Mouse (Mus musculus) kidney, embryonic 16.5 days (tissue): Measurements from ENCODE around the gene Hmgcl. TPM values are rescaled to one million over a fixed set of nuclear protein-coding genes. Genes with fewer than 3 reads are reported as not detected.
"Not testable (repeated sequence)": the region's sequence is repeated elsewhere in the genome, so short reads cannot be mapped to it uniquely, and the experiment has no call there.

ENCODE experiments used
- ATAC-seq: fragments of 200-750 bp; cut with Nextera tagmentation; 2 replicates; pipeline ENCODE4 v1.8.0; 2017; ENCODE audit warnings: moderate TSS enrichment; ENCODE audit not compliant: low FRiP score, low TSS enrichment
- H3K27ac ChIP-seq: fragments of 300-500 bp; sonication (generic); 2 replicates; pipeline ENCODE4 v1.5.1; 2014; ENCODE audit warnings: low read length
- H3K27me3 ChIP-seq: fragments of 300-500 bp; sonication (generic); 2 replicates; pipeline ENCODE4 v1.6.1; 2014; ENCODE audit warnings: low read length, control low read depth, mixed read lengths; ENCODE audit not compliant: insufficient read depth
- H3K36me3 ChIP-seq: fragments of 300-500 bp; sonication (generic); 2 replicates; pipeline ENCODE4 v1.6.1; 2014; ENCODE audit warnings: low read length, control low read depth, mixed read lengths; ENCODE audit not compliant: insufficient read depth
- H3K4me1 ChIP-seq: fragments of 300-500 bp; sonication (generic); 2 replicates; pipeline ENCODE4 v1.6.1; 2014; ENCODE audit warnings: low read length, control low read depth, mixed read lengths; ENCODE audit not compliant: insufficient read depth
- H3K4me2 ChIP-seq: fragments of 300-500 bp; sonication (generic); replicated peaks from 2 replicates; pipeline ENCODE4 v1.6.1; 2014; ENCODE audit warnings: low read depth, low read length
- H3K4me3 ChIP-seq: fragments of 300-500 bp; sonication (generic); 2 replicates; pipeline ENCODE4 v1.5.1; 2014; ENCODE audit warnings: mild to moderate bottlenecking, low read length
- H3K9ac ChIP-seq: fragments of 300-500 bp; sonication (generic); replicated peaks from 2 replicates; pipeline ENCODE4 v1.6.1; 2014; ENCODE audit warnings: low read length
- H3K9me3 ChIP-seq: fragments of 300-500 bp; sonication (generic); 2 replicates; pipeline ENCODE4 v1.6.1; 2016; ENCODE audit warnings: low read length, control low read depth
- WGBS: fragments of 180-500 bp; shearing (Covaris S2); extraction: QIAGEN DNeasy Blood & Tissue Kit; methylation state at CpG from one replicate; pipeline ENCODE4 v1.1.7; 2014; 5-methylcytosine and 5-hydroxymethylcytosine counted together
- polyA plus RNA-seq: library from polyadenylated mRNA; unstranded; fragments of >200 nt; fragmentation: Nextera tagmentation; extraction: Ambion mirVana; gene quantifications from 2 replicates; pipeline ENCODE4 v1.2.1, GENCODE M21; 2015

Hmgcl gene
- polyA plus RNA-seq, 1 experiment from 2014 or later, result 93.2 TPM

DNA sequence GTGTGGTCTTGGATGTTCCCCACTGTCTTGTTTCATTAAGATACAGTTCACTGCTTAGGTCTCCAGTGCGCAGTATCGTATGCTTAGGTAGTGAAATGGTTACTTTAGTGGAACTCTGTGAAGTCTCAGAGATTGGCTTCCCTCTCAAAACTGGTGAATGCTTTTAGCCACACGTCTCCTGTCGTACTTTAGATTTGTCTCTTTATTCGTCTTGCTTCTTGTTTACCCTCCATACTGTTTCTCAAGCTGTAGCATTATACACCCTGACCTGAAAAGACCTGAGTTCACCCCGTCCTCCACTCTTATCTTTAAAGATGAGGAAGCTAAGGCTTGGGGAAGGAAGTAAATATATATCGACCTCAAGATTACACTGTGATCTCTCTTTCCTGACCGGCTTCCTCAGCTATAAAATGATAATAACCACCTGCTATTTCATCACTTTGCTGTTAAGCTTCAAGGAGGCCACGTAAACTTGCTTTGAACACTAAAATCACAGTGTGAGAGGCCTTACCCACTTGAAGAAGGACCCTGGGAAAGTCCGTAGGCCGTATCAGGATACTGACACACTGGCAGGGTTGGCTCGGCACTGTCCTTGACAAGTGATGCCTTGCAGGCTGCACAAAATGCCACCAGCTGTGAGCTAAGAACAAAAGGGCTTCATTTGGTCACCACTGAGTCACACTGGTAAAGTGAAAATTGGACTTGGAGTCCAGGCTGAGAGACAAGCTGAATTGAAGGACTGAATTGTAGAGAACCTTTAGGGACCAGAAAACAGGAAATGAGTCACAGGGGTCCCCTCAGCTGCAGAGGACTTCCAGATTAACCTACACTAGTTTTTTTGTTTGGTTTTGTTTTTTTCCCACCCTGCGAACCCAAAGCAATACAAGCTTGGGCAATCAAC, 26.9 kb downstream of the Hmgcl start:
- H3K36me3 ChIP-seq, result peaks cover 49% of the 10 kb centered on the region
- H3K9me3 ChIP-seq, result no peaks in the 10 kb centered on the region
- no peak for ATAC-seq
- H3K4me1 ChIP-seq, result peaks cover 19% of the 10 kb centered on the region
- no peaks in the 10 kb centered on the region for H3K27me3 ChIP-seq
- WGBS, result 61% methylated on average over 13 of the region's 13 CpGs
- peak overlapping the region; percentile 92 for H3K4me3 ChIP-seq
- peak overlapping the region; percentile 91 for H3K9ac ChIP-seq
- no peak overlapping the region for H3K27ac ChIP-seq
- peak overlapping the region; percentile 85 for H3K4me2 ChIP-seq

DNA sequence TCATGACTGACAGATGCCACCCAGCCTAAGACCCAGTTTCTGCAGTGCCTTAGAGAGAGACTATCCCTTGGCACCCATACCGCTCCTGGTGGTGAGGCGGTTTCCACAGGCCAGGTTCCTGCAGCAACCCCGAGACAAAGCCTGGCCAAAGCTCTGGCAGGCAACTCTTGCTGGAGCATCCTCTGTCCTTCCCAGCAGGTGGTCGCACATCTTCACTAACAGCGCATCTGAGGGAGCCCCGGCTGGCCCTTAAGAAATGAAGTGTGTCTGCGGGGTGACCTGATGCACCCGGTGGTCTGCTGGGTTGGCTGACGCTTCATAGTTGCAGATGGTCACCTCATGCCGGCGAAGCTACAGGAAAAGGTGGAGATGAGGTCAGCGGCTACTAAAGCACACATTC, 29.9 kb downstream of the Hmgcl start:
- Histone ChIP-seq H3K9me3 (no peaks in the 10 kb centered on the region), H3K4me1 (peaks cover 14% of the 10 kb centered on the region), H3K4me3 (no peak overlapping the region), H3K27ac (no peak overlapping the region), H3K36me3 (peaks cover 34% of the 10 kb centered on the region), H3K9ac (no peak overlapping the region), H3K27me3 (no peaks in the 10 kb centered on the region), H3K4me2 (no peak overlapping the region)
- WGBS, result 91% methylated on average over 12 of the region's 12 CpGs
- ATAC-seq, result no peak

DNA sequence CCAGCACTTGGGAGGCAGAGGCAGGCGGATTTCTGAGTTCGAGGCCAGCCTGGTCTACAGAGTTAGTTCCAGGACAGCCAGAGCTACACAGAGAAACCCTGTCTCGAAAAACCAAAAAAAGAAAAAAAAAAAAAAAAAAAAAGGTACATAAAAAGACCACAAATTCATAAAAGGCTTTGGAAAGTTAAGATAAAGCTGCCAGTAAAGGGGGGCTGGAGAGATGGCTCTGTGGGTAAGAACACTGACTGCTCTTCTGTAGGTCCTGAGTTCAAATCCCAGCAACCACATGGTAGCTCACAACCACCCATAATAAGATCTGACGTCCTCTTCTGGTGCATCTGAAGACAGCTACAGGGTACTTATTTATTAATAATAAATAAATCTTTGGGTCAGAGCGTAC, 34.0 kb downstream of the Hmgcl start:
- H3K9ac ChIP-seq, H3K4me2 ChIP-seq, H3K4me1 ChIP-seq, H3K27me3 ChIP-seq, ATAC-seq, H3K4me3 ChIP-seq, H3K27ac ChIP-seq, H3K9me3 ChIP-seq: not testable (repeated sequence)
- H3K36me3 ChIP-seq, result peaks cover 43% of the 10 kb centered on the region
- WGBS, result 96% methylated on average over 4 of the region's 5 CpGs

DNA sequence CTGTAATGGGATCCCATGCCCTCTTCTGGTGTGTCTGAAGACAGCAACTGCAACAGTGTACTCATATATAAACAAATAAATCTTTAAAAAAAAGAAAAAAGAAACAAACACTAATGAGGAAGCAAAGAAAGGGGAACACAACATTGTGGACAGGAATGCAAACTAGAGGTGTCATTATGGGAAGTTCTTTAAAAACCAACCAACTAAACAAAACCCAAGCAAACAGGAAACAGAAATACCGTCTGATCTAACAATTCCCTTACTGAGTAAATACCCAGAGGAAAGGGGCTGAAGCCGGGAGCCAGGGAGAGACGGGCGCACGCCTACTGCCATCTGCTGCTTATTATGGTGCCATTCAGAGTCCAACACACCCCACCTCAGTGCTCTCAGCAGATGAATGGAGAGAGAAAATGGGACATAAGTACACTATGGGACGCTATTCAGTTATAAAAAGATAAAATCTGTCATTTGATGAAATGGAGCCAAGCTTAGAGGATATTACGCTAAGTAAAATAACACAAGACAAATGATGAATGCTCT, 35.3 kb downstream of the Hmgcl start:
- peaks cover 13% of the 10 kb centered on the region for H3K4me1 ChIP-seq
- no peak overlapping the region for H3K4me3 ChIP-seq
- no peak overlapping the region for H3K4me2 ChIP-seq
- H3K27ac ChIP-seq, result no peak overlapping the region
- no peaks in the 10 kb centered on the region for H3K9me3 ChIP-seq
- ATAC-seq, result no peak
- H3K36me3 ChIP-seq, result peaks cover 35% of the 10 kb centered on the region
- no peak overlapping the region for H3K9ac ChIP-seq
- no peaks in the 10 kb centered on the region for H3K27me3 ChIP-seq
- WGBS, result 80% methylated on average over 7 of the region's 7 CpGs

DNA sequence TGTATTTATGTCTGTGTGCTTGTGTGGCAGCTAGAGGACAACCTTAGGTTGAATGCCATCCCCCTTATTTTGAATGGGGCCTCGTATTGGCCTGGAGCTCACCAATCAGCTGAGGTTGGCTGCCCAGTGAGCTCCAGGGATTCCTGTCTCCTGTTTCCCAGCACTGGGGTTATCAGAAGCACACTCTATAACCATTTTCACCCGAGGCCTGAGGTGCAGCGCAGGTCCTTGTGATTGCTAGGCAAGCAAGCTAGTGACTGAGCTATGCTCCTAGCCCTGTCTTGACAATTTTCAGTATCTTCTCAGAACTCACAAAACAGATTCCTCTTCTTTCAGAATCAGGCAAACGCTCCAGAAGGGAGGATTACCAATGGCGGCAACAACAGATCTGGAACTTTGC, 38.3 kb downstream of the Hmgcl start:
- H3K9me3 ChIP-seq, result no peaks in the 10 kb centered on the region
- H3K27ac ChIP-seq, result no peak overlapping the region
- peaks cover 18% of the 10 kb centered on the region for H3K36me3 ChIP-seq
- no peak overlapping the region for H3K4me2 ChIP-seq
- peaks cover 18% of the 10 kb centered on the region for H3K4me1 ChIP-seq
- no peak overlapping the region for H3K9ac ChIP-seq
- no peaks in the 10 kb centered on the region for H3K27me3 ChIP-seq
- 86% methylated on average over 5 of the region's 5 CpGs for WGBS
- H3K4me3 ChIP-seq, result no peak overlapping the region
- no peak for ATAC-seq

DNA sequence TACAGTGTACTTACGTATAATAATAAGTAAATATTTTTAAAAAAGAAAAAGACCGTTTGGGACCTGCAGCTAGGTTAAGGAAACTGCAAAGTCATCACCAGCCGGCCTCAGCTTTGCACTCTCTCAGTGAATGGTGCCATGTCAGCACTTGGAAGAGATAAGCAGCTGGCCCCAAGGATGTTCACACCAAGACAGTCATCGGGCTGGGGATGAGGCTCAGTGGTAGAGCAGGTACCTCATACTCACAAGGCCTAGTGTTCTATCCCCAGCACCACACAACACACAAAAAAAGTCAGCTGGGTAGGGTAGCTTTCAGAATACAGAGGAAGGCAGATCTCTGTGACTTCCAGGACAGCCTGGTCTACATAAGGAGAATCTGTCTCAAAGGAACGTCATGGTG, 38.9 kb downstream of the Hmgcl start:
- WGBS, result 90% methylated on average over 5 of the region's 5 CpGs
- no peak overlapping the region for H3K4me3 ChIP-seq

DNA sequence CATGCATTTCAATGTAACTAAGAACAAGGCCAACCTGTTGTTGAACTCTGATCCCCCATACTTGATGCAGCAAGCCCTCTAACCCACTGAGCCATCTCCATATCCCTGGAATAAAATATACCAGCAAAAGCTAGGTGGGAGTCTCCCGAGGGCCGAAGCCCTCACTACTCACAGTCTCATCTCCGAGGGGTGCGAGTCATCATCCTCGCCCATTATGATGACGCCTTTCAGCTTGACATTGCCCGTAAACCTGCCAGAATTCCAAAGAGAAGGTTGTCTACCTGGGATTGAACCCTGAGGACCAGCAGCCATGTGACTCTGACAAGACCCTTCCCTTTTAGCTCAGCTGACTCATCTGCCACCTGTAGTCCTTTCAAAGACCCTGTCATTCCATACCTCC, 39.5 kb downstream of the Hmgcl start:
- 89% methylated on average over 7 of the region's 7 CpGs for WGBS
- ATAC-seq, result no peak
- no peak overlapping the region for H3K27ac ChIP-seq

More for the DNA sequence above, 38.9 kb downstream of the Hmgcl start:
- no peaks in the 10 kb centered on the region for H3K9me3 ChIP-seq
- H3K4me1 ChIP-seq, result peaks cover 18% of the 10 kb centered on the region
- H3K4me2 ChIP-seq, result no peak overlapping the region
- H3K36me3 ChIP-seq, result peaks cover 18% of the 10 kb centered on the region
- H3K27ac ChIP-seq, result no peak overlapping the region
- no peaks in the 10 kb centered on the region for H3K27me3 ChIP-seq
- no peak overlapping the region for H3K9ac ChIP-seq
- no peak for ATAC-seq

DNA sequence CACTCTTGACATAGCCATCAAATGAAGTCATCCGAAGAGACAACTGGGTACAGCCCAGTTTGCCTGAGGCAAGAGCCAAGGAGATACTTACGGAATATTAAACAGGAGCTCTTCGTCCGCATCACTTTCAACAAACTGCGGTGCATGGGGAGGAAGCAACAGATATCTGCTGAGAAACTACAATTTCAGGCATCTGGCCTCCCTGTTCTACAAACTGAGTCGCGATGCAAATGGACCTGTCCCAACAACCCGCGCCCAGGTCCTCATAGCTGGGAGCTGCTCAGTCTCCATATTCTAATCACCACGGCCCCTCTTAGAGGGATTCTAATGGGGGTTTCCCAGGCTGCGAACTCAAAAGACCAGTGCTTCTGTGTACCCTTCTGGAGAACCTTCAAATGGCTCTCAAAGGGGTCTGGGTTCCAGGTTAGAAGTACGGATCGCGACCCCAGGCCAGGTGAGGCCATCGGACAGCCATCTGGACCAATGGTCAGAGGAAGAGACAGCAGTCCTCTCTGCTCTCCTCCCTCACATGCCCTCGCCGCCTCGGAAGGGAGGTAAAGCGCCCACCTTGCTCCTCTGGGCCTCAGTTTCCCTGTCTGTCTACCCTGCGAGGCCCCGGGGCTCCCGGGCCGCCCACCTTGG, 40.2 kb downstream of the Hmgcl start:
- Histone ChIP-seq H3K27me3 (no peaks in the 10 kb centered on the region), H3K36me3 (peaks cover 18% of the 10 kb centered on the region), H3K9ac (peak overlapping the region; percentile 93), H3K4me3 (peak overlapping the region; percentile 90), H3K4me2 (peak overlapping the region; percentile 58), H3K9me3 (no peaks in the 10 kb centered on the region), H3K4me1 (peaks cover 18% of the 10 kb centered on the region), H3K27ac (peak overlapping the region; percentile 83)
- WGBS, result 7% methylated on average over 23 of the region's 23 CpGs
- ATAC-seq, result peak; percentile 2; the same call in 1 of the 2 replicates

More for the DNA sequence above, 39.5 kb downstream of the Hmgcl start:
- Histone ChIP-seq H3K36me3 (peaks cover 18% of the 10 kb centered on the region), H3K4me1 (peaks cover 18% of the 10 kb centered on the region), H3K4me3 (peak overlapping the region; percentile 90), H3K9ac (0 out of 2 replicates have a peak overlapping the region, but pooled peaks have one; percentile 93), H3K27me3 (no peaks in the 10 kb centered on the region), H3K9me3 (no peaks in the 10 kb centered on the region), H3K4me2 (peak overlapping the region; percentile 58)

DNA sequence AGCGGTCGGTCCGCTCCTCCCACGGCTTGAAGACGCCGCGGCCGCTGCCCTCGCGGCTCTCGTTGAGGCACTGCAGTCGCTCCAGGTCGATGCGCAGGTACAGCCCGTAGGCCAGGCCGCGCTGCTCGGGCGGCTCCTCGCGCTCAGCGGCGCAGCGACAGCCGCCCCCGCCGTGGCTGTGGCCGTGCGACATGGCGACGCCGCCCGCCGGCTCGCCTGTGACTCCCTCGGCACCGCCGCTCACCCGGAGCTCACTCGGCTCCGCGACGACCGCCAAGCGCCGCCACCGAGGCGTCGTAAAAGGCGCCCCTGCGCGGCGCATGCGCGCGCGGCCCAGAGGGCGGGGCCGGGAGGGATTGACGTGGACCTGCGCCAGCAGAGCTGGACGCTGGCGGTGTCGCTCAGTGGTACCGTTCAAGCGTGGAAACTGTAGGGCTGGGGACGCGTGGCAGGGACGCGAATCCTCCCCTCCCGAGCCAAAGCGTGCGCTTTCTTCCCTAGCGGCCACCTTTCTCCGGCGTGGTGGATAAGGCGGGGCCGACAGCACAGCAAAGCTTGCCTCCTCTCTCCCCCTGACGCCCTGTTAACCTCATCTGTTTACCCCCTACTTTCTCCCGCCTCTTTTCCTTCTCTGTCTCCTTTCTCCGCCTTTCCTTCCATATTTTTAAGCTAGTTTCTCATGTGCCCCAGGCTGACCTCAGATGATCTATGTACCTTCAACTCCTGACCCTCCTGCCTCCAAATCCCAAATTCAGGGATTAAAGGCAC, 40.9 kb downstream of the Hmgcl start, which contains the start of gene Pithd1:
Gene Pithd1 (minus strand): TSS at position 322 of the 768 bp plus-strand sequence.
- no peaks in the 10 kb centered on the region for H3K9me3 ChIP-seq
- under 1% methylated on average over 75 of the region's 81 CpGs for WGBS
- H3K27me3 ChIP-seq, result no peaks in the 10 kb centered on the region

More for the DNA sequence above, 40.9 kb downstream of the Hmgcl start, which contains the start of gene Pithd1:
- H3K9ac ChIP-seq, result peak within 1 kb of the TSS; percentile 93
- peaks cover 18% of the 10 kb centered on the region for H3K36me3 ChIP-seq
- peaks cover 18% of the 10 kb centered on the region for H3K4me1 ChIP-seq
- ATAC-seq, result peak; percentile 96
- peak within 1 kb of the TSS; percentile 90 for H3K4me3 ChIP-seq
- H3K4me2 ChIP-seq, result peak within 1 kb of the TSS; percentile 58
- peak within 1 kb of the TSS; percentile 83 for H3K27ac ChIP-seq
